Mouse (Mus musculus) adrenal gland, postnatal 25 days (tissue): ENCODE results near the gene Olfr1191-ps1. TPM values are rescaled to one million over a fixed set of nuclear protein-coding genes. Genes with fewer than 3 reads are reported as not detected.
"Not testable (repeated sequence)": the region's sequence is repeated elsewhere in the genome, so short reads cannot be mapped to it uniquely, and the experiment has no call there.

Source experiments
- DNase-seq: peaks from one replicate; pipeline ENCODE4 v3.0.0; 2021; ENCODE audit warnings: mixed read lengths
- long read RNA-seq: library from polyadenylated mRNA; stranded (forward); transcript quantifications from one replicate; pipeline ENCODE4 v2.0.0, GENCODE M21; 2021
- total RNA-seq: library from RNA; stranded (reverse); gene quantifications from 2 replicates; pipeline ENCODE4 v1.2.3, GENCODE M21; 2021

The Olfr1191-ps1 gene
- not detected in 2 replicates for total RNA-seq
- long read RNA-seq: 0 reads

DNA sequence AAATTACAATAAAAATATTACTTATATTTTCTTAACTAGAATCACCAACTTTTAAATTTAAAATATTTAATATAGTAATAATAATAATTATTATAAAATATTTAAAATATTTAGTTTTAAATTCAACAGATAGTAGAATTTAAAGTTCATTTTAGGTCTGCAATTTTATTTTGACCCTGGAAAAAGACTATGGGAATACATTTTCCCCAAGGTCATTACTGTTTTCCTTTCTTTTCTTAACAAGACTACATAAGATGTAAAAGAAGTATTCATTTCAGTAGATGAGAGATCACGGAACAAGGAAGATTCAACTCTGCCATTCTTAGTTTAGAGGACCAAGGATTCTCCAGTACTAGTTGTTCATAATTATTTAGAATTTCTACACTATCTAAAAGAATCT lies at the start of gene Olfr1191-ps1:
Gene Olfr1191-ps1 (plus strand): TSS at position 301 of the 400 bp plus-strand sequence.
- DNase-seq: not testable (repeated sequence)

DNA sequence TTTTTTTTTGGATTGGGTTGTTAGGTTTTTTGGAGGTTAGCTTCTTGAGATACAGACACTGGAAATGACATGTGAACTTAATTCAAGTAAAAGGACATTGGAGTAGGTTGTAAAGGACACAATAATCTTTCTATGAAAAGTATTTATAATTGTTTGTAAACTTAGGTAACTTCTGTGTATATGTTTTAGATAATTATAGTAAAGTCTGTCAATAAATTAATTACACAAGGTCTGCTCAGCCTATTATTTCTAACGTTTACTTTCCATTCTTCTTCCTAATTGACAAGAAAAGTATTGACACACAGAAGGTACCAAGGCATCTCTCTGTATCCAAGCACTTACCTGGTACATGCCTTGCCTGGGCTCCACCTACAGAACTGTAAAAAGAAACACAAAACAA lies 7.9 kb downstream of the Olfr1191-ps1 start, which contains the start of gene Olfr1192-ps1:
Gene Olfr1192-ps1 (plus strand): TSS at position 301 of the 400 bp plus-strand sequence.
- DNase-seq: no peak

DNA sequence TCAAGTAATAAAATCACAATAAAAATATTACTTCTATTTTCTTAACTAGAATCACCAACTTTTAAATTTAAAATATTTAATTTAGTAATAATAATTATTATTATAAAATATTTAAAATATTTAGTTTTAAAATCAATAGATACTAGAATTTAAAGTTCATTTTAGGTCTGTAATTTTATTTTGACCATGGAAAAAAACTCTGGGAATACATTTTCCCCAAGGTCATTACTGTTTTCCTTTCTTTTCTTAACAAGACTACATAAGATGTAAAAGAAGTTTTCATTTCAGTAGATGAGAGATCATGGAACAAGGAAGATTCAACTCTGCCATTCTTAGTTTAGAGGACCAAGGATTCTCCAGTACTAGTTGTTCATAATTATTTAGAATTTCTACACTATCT lies 35.0 kb downstream of the Olfr1191-ps1 start, which contains the start of gene Olfr1193:
Gene Olfr1193 (plus strand): TSS at position 301 of the 400 bp plus-strand sequence.
- not testable (repeated sequence) for DNase-seq

DNA sequence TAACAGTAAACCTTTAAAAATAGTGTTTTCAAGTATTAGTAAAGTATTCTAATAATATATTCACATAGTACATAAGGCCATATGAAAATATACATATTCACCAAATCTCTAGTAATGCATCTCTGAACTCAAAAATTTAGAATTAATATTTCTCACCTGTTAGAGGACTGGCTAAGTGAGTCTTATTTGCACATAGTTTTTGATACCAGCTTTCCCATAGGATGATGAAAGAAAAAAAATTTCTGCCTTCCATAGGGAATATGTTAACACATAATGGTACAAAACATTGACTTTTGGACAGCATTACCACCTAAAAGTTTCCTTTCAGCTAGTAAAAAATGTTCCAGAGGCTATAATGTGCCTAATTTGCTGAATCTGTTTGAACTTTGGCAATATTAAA lies 48.7 kb downstream of the Olfr1191-ps1 start, which contains the start of gene Olfr1195:
Gene Olfr1195 (minus strand): TSS at position 101 of the 400 bp plus-strand sequence.
- DNase-seq: no peak

Other genes with a start within 250 kb of the Olfr1191-ps1 start
- not detected in 2 replicates for gene Olfr1179, start 234.1 kb upstream of the Olfr1191-ps1 start, total RNA-seq
- gene Olfr1180, start 221.4 kb upstream of the Olfr1191-ps1 start, total RNA-seq: not detected in 2 replicates
- gene Olfr1181, start 214.4 kb upstream of the Olfr1191-ps1 start, total RNA-seq: not detected in 2 replicates
- gene Gm13757, start 191.4 kb upstream of the Olfr1191-ps1 start, total RNA-seq: not detected in 2 replicates
- gene Olfr1183, start 185.7 kb upstream of the Olfr1191-ps1 start, total RNA-seq: not detected in 2 replicates
- not detected in 2 replicates for gene Olfr1184, start 156.9 kb upstream of the Olfr1191-ps1 start, total RNA-seq
- gene Olfr1185-ps1, start 147.2 kb upstream of the Olfr1191-ps1 start, total RNA-seq: not detected in 2 replicates
- not detected in 2 replicates for gene Olfr1186, start 122.0 kb upstream of the Olfr1191-ps1 start, total RNA-seq
- gene Olfr1188, start 83.6 kb upstream of the Olfr1191-ps1 start, total RNA-seq: not detected in 2 replicates
- not detected in 2 replicates for gene Olfr1189, start 54.1 kb upstream of the Olfr1191-ps1 start, total RNA-seq
- not detected in 2 replicates for gene Olfr1192-ps1, start 8.0 kb downstream of the Olfr1191-ps1 start, total RNA-seq
- not detected in 2 replicates for gene Olfr1193, start 35.1 kb downstream of the Olfr1191-ps1 start, total RNA-seq
- not detected in 2 replicates for gene Olfr1195, start 48.6 kb downstream of the Olfr1191-ps1 start, total RNA-seq
- gene Olfr1196, start 64.1 kb downstream of the Olfr1191-ps1 start, total RNA-seq: not detected in 2 replicates
- not detected in 2 replicates for gene Olfr1197, start 91.8 kb downstream of the Olfr1191-ps1 start, total RNA-seq
- gene Olfr1198, start 110.8 kb downstream of the Olfr1191-ps1 start, total RNA-seq: not detected in 2 replicates
- not detected in 2 replicates for gene Olfr1199, start 119.9 kb downstream of the Olfr1191-ps1 start, total RNA-seq
- gene Olfr1200, start 129.9 kb downstream of the Olfr1191-ps1 start, total RNA-seq: not detected in 2 replicates
- not detected in 2 replicates for gene Olfr1201, start 152.5 kb downstream of the Olfr1191-ps1 start, total RNA-seq
- not detected in 2 replicates for gene Olfr1202, start 174.0 kb downstream of the Olfr1191-ps1 start, total RNA-seq
- not detected in 2 replicates for gene Olfr1205, start 189.2 kb downstream of the Olfr1191-ps1 start, total RNA-seq
- not detected in 2 replicates for gene Olfr1204, start 208.8 kb downstream of the Olfr1191-ps1 start, total RNA-seq
- gene Olfr1206, start 222.7 kb downstream of the Olfr1191-ps1 start, total RNA-seq: not detected in 2 replicates